Mouse (Mus musculus) ES-Bruce4 (cell line): ENCODE data around the gene Tle2. TPM values are rescaled to one million over a fixed set of nuclear protein-coding genes. Genes with fewer than 3 reads are reported as not detected.

Experiments
- H3K27ac ChIP-seq: 2 replicates; pipeline ENCODE4 v1.5.1; 2012; ENCODE audit warnings: low read length, inconsistent platforms; ENCODE audit not compliant: insufficient read depth
- H3K27me3 ChIP-seq: 2 replicates; pipeline ENCODE4 v1.6.1; 2012; ENCODE audit warnings: mild to moderate bottlenecking, low read length, inconsistent platforms; ENCODE audit not compliant: control insufficient read depth, poor library complexity, insufficient read depth, severe bottlenecking
- H3K36me3 ChIP-seq: 2 replicates; pipeline ENCODE4 v1.6.1; 2012; ENCODE audit warnings: inconsistent platforms, mild to moderate bottlenecking, low read length, moderate library complexity; ENCODE audit not compliant: control insufficient read depth, poor library complexity, insufficient read depth, severe bottlenecking
- H3K4me1 ChIP-seq: one replicate; pipeline ENCODE4 v1.8.1; 2011; ENCODE audit warnings: low read length; ENCODE audit not compliant: control insufficient read depth, insufficient read depth
- H3K4me3 ChIP-seq: 2 replicates; pipeline ENCODE4 v1.5.1; 2011; ENCODE audit warnings: low read depth, mild to moderate bottlenecking, low read length
- H3K9ac ChIP-seq: 2 replicates; pipeline ENCODE4 v1.6.1; 2012; ENCODE audit warnings: low read depth, mild to moderate bottlenecking, inconsistent platforms; ENCODE audit not compliant: poor library complexity, severe bottlenecking
- H3K9me3 ChIP-seq: replicated peaks from 2 replicates; pipeline ENCODE4 v1.6.1; 2012; ENCODE audit warnings: mild to moderate bottlenecking, low read length, inconsistent platforms; ENCODE audit not compliant: control insufficient read depth, poor library complexity, insufficient read depth, severe bottlenecking
- CTCF ChIP-seq: IDR thresholded peaks from one replicate; pipeline ENCODE4 v1.8.1; 2011; ENCODE audit warnings: low read depth, low read length
- EP300 ChIP-seq: IDR thresholded peaks from 2 replicates; pipeline ENCODE4 v1.6.1; 2011; ENCODE audit warnings: low read depth, low read length; ENCODE audit not compliant: insufficient read depth
- POLR2A ChIP-seq: IDR thresholded peaks from one replicate; pipeline ENCODE4 v1.8.1; 2011; ENCODE audit warnings: low read length; ENCODE audit not compliant: insufficient read depth
- polyA plus RNA-seq: library from polyadenylated mRNA; stranded (reverse); fragments of >200 nt; gene quantifications from 2 replicates; pipeline ENCODE4 v1.2.4, GENCODE M21; 2011; ENCODE audit warnings: low read depth; ENCODE audit not compliant: missing spikeins, insufficient read depth, insufficient read length

The Tle2 gene
- polyA plus RNA-seq, 1 experiment = 3.8 TPM

DNA sequence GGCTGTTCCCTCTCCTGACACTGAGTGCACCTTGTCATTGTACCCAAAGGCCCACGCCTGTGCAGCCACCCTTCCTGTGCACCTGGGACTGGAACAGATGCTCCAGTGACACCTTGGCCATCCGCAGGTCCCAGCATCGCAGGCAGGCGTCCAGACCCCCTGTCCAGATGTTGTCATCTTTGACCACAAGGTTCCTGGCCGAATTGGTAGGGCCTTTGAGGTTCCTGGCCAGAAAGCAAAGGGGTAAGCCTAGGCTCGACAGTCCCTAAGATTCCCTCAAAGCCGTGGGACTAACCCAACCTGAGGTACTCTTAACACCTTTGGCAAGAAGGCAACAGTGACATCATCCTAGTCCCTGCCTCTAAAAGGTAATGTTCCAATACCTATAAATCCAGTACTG, 18.3 kb downstream of the Tle2 start:
- Histone ChIP-seq H3K36me3 (no peaks in the 10 kb centered on the region), H3K9ac (no peak overlapping the region), H3K9me3 (no peaks in the 10 kb centered on the region), H3K4me3 (no peak overlapping the region), H3K4me1 (no peaks in the 10 kb centered on the region), H3K27ac (no peak overlapping the region), H3K27me3 (no peaks in the 10 kb centered on the region)
- TF ChIP-seq POLR2A (no peak), CTCF (no peak), EP300 (no peak)

DNA sequence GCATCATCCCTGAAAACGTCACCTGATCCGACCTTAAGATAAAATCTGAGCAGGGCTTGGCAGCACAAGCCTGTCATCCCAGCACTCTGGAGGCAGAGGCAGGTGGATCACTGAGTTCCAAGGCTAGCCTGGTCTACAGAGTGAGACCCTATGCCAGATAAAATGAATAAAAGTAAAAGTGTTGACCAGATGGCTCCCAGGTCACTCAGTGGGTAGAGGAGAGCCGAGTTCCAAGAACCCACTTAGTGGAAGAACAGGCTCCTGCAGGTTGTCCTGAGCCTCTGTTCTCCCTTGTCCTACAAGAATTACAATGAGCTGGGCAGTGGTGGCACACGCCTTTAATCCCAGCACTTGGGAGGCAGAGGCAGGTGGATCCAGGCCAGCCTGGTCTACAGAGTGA, 18.9 kb downstream of the Tle2 start:
- Histone ChIP-seq H3K9me3 (no peaks in the 10 kb centered on the region), H3K27me3 (no peaks in the 10 kb centered on the region), H3K27ac (no peak overlapping the region), H3K4me3 (no peak overlapping the region), H3K4me1 (peaks cover 3% of the 10 kb centered on the region), H3K9ac (no peak overlapping the region), H3K36me3 (no peaks in the 10 kb centered on the region)
- TF ChIP-seq EP300 (no peak), POLR2A (no peak), CTCF (no peak)

DNA sequence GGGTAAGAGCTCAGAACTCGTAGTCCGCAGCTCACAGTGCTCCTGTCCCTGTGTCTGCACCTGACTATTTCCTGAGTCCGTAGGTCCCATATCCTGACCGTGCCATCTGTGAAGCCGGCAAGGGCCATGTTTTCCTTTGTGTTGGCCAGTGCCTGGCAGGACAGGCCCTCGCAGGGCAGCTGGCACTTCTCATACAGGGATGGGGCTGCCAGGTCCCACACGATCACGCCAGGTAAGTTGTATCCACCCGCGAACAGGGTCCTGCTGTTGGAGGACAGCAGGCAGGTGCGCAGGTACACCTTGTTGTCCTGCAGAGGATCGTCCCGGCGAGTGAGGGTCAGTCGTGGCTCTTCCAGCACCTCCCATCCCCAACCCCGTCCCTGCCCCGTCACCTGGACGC, 19.6 kb downstream of the Tle2 start:
- Histone ChIP-seq H3K36me3 (no peaks in the 10 kb centered on the region), H3K27me3 (no peaks in the 10 kb centered on the region)

DNA sequence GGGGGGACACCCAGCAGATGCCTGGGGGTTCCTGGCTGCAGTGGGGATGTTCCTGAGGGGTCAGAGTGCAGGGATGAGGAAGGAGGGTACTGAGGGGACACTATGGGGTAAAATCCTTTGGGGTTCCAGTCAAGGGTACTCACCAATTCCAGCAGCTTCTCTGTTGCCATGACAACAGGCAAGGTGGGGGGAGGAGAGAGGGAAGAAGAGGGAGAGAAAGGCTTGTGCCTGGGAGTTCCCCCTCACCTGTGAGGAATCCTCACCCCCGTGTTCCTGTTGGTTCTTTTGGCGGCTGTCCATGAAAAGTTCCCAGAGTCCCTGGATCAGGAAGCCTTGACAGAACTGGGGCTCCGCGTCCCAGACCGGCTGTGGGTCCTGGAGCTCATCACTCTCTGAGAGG, 21.2 kb downstream of the Tle2 start:
- H3K27ac ChIP-seq = no peak overlapping the region
- no peaks in the 10 kb centered on the region for H3K9me3 ChIP-seq
- H3K4me1 ChIP-seq = peaks cover 3% of the 10 kb centered on the region
- H3K4me3 ChIP-seq = no peak overlapping the region
- no peaks in the 10 kb centered on the region for H3K36me3 ChIP-seq
- H3K9ac ChIP-seq = no peak overlapping the region
- H3K27me3 ChIP-seq = no peaks in the 10 kb centered on the region
- TF ChIP-seq CTCF = no peak
- TF ChIP-seq POLR2A = no peak
- no peak for TF ChIP-seq EP300

More for the DNA sequence above, 19.6 kb downstream of the Tle2 start:
- no peak overlapping the region for H3K9ac ChIP-seq
- H3K4me3 ChIP-seq = no peak overlapping the region
- H3K4me1 ChIP-seq = peaks cover 3% of the 10 kb centered on the region
- no peak overlapping the region for H3K27ac ChIP-seq
- no peaks in the 10 kb centered on the region for H3K9me3 ChIP-seq
- TF ChIP-seq EP300 (no peak), POLR2A (no peak), CTCF (no peak)

DNA sequence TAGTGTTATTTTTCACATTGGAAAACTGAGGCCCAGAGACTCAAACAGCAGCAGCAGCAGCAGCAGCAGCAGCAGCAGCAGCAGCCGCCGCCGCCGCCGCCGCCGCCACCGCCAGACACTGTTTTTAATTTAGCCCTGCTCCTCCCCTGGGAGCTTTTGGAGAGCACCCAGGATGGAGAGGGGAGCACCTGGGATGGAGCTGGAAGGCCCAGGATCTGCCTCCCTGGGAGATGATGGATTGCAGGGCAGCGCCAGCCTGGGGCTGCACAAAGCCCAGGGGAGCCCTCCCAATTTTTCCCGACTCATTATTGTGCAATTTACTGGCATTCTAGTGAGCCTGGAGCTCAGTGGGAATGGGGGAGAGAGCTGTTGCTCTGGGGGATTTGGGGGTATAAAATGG, 22.2 kb downstream of the Tle2 start:
- no peaks in the 10 kb centered on the region for H3K9me3 ChIP-seq
- no peak overlapping the region for H3K4me3 ChIP-seq
- peaks cover 3% of the 10 kb centered on the region for H3K4me1 ChIP-seq
- TF ChIP-seq POLR2A (no peak), EP300 (no peak), CTCF (no peak)
- H3K36me3 ChIP-seq = no peaks in the 10 kb centered on the region
- no peak overlapping the region for H3K27ac ChIP-seq
- H3K9ac ChIP-seq = peak overlapping the region; percentile 31; the same call in 1 of the 2 replicates
- no peaks in the 10 kb centered on the region for H3K27me3 ChIP-seq

DNA sequence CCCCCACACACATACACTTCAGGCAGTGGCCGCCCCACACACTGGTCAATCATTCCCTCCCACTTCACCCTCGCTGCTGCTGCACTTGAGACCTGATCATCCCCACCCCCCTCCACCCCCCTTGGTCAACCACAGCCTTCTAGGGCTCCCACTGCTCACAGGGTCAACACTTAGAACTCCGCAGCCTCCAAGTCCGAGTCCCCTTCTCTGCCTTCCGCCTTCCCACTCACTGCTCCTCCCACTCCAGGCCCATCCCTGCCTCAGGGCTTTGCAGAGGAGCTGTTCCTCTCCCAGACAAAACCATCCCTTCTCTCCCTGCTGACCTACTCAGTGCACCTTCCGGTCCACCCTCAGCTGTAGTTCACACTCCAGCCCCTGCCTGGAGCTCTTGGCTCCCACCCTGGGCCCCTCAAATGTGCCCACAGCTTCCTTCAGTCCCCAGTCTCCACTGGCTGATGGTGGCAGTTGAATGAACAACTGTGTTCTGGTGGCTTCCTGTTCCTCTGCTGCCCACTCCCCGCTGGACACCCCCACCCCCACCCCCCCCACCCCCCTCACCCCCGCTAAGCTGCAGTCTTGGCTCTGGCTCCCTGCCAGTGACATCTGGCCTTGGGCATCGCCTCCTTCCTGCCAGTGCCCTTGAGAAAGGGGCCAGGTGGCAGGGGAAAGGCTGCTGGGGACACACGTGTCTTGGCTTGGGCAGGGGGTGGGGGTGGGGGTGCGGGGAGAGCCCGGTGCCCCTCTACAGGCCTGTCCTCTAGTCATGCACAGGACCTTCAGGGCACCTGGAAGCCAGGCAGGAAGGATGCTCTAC, 23.0 kb downstream of the Tle2 start:
- no peak overlapping the region for H3K27ac ChIP-seq
- H3K9me3 ChIP-seq = no peaks in the 10 kb centered on the region
- H3K4me1 ChIP-seq = peaks cover 3% of the 10 kb centered on the region
- no peaks in the 10 kb centered on the region for H3K27me3 ChIP-seq
- TF ChIP-seq CTCF = no peak
- 0 out of 2 replicates have a peak, but pooled peaks have one; percentile 38 for TF ChIP-seq EP300
- H3K36me3 ChIP-seq = no peaks in the 10 kb centered on the region
- H3K9ac ChIP-seq = peak overlapping the region; percentile 31; the same call in 1 of the 2 replicates
- H3K4me3 ChIP-seq = peak overlapping the region; percentile 26; the same call in 1 of the 2 replicates
